Mouse (Mus musculus) megakaryocyte, embryonic 14.5 days (primary cell): Measurements from ENCODE around the gene Capn11. TPM values are rescaled to one million over a fixed set of nuclear protein-coding genes. Genes with fewer than 3 reads are reported as not detected.

Source experiments
- H3K27me3 ChIP-seq: replicated peaks from 2 replicates; pipeline ENCODE3; 2012; ENCODE audit warnings: inconsistent platforms
- H3K36me3 ChIP-seq: replicated peaks from 2 replicates; pipeline ENCODE3; 2012; ENCODE audit warnings: low read length, inconsistent platforms, mixed read lengths
- H3K4me1 ChIP-seq: 2 replicates; pipeline ENCODE4 v1.6.1; 2012; ENCODE audit warnings: inconsistent platforms
- H3K4me3 ChIP-seq: replicated peaks from 2 replicates; pipeline ENCODE3; 2012; ENCODE audit warnings: moderate library complexity, mild to moderate bottlenecking, inconsistent platforms
- H3K9me3 ChIP-seq: 2 replicates; pipeline ENCODE4 v1.6.1; 2012; ENCODE audit warnings: inconsistent platforms
- FLI1 ChIP-seq: IDR thresholded peaks from 2 replicates; pipeline ENCODE4 v1.6.1; 2012; ENCODE audit warnings: low read length, inconsistent platforms, mixed read lengths
- GATA1 ChIP-seq: IDR thresholded peaks from 3 replicates; pipeline ENCODE4 v1.6.1; 2012; ENCODE audit warnings: mixed read lengths, low read length, inconsistent platforms, borderline replicate concordance
- polyA plus RNA-seq: library from polyadenylated mRNA; stranded (reverse); fragments of >175 nt; gene quantifications from 2 replicates; pipeline ENCODE4 v1.2.3, GENCODE M21; 2012; ENCODE audit warnings: low replicate concordance; ENCODE audit not compliant: insufficient read depth

The Capn11 gene
- polyA plus RNA-seq, 1 experiment = not detected

GRCm38 (mm10) chr17:45664608-45665007 lies 5.5 kb upstream of the Capn11 start:
- H3K4me3 ChIP-seq = no peak overlapping the region
- TF ChIP-seq GATA1 (no peak), FLI1 (no peak)

DNA sequence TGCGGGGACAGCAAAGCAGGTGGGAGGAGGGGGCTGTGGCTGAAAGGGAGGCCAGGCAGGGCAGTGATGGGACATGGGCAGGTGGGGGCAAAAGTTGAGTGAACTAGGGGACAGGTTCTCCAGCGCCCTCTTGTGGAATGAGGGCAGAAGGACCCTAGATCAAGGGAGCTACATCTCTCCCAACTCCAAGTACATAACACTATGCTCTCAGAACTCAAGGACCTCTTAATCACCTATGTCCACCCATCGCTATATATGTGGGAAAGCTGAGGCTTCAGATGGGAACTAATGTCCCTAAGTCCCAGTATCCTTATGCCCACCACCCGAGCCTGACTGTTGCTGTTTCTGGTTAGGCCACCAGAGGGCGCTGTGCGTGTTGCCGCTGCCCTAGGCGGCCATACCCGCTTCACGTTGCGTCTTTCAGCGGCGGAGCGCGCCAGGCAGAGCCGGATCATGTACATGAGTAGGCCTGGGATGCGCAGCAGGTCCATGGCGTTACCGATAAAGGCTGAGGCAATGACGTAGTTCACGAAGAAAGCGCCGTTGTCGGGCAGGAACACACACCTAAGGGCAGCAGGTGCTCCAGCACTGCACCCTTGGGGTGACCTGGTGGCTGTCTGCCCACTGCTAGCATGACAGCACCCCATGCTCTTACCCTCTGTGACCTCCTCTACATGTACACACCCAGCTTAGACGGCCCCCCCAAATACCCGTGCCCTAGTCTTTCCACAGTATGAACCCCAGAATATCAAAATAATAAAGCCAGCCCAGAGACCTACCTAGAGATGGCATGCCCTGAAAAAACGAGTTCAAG lies 4.2 kb upstream of the Capn11 start:
- Histone ChIP-seq H3K9me3 (no peaks in the 10 kb centered on the region), H3K27me3 (no peaks in the 10 kb centered on the region), H3K4me1 (peaks cover 5% of the 10 kb centered on the region), H3K4me3 (peak overlapping the region; percentile 73), H3K36me3 (peaks cover 82% of the 10 kb centered on the region)
- TF ChIP-seq FLI1 (no peak), GATA1 (no peak)

More at GRCm38 (mm10) chr17:45664608-45665007, 5.5 kb upstream of the Capn11 start:
- H3K36me3 ChIP-seq = peaks cover 93% of the 10 kb centered on the region
- H3K27me3 ChIP-seq = no peaks in the 10 kb centered on the region
- no peaks in the 10 kb centered on the region for H3K9me3 ChIP-seq
- H3K4me1 ChIP-seq = peaks cover 5% of the 10 kb centered on the region

- Histone ChIP-seq H3K9me3 (no peaks in the 10 kb centered on the region), H3K4me3 (no peak overlapping the region), H3K27me3 (peaks cover 48% of the 10 kb centered on the region), H3K36me3 (peaks cover 8% of the 10 kb centered on the region), H3K4me1 (no peaks in the 10 kb centered on the region)
- no peak for TF ChIP-seq GATA1
- no peak for TF ChIP-seq FLI1
These were observed 3.3 kb downstream of the Capn11 start for GRCm38 (mm10) chr17:45655820-45656219.

DNA sequence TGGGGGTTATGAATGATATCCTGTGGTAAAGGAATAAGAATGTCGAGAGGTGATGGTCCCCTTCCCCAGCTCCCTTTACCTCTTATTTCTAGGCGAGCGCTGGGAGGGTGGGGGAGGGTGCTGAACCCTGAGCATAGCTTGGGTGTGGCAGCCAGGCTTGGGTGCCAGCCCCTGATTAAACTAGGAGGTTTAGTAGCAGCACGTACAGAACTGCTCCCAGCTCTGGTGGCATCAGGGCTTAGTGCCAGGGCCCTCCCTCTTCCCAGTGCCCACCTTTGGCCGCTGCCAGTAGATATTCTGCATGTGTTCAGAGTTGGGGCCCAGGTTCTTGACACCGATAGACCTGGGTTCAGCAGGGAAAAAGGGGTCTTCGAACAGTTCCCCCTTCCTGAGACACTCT lies 5.9 kb downstream of the Capn11 start:
- Histone ChIP-seq H3K36me3 (no peaks in the 10 kb centered on the region), H3K4me1 (no peaks in the 10 kb centered on the region), H3K4me3 (no peak overlapping the region), H3K27me3 (peaks cover 56% of the 10 kb centered on the region), H3K9me3 (no peaks in the 10 kb centered on the region)
- TF ChIP-seq FLI1 (no peak), GATA1 (no peak)

DNA sequence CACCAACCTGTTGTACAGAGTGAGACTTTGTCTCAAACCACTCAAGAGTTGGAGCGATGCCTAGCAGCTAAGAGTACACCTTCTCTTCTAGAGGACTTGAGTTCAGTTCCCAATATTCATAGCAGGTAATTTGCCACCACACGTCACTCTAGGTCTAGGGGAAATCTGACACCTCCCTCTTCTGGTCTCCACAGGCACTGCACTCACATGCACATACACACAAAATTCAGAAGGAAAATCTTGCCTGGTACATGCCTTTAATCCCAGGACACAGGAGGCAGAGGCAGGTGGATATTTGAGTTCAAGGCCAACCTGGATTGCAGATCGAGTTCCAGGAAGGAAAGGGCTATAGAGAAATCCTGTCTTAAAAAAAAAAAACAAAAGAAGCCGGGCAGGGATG lies 14.9 kb downstream of the Capn11 start:
- peaks cover 11% of the 10 kb centered on the region for H3K4me1 ChIP-seq
- H3K9me3 ChIP-seq = peaks cover 7% of the 10 kb centered on the region
- H3K27me3 ChIP-seq = peaks cover 31% of the 10 kb centered on the region
- no peaks in the 10 kb centered on the region for H3K36me3 ChIP-seq
- TF ChIP-seq FLI1 (no peak), GATA1 (no peak)
- no peak overlapping the region for H3K4me3 ChIP-seq

- H3K36me3 ChIP-seq = no peaks in the 10 kb centered on the region
- H3K4me3 ChIP-seq = peak overlapping the region; percentile 28
- TF ChIP-seq GATA1 (no peak), FLI1 (no peak)
- peaks cover 9% of the 10 kb centered on the region for H3K9me3 ChIP-seq
- H3K4me1 ChIP-seq = peaks cover 24% of the 10 kb centered on the region
- peaks cover 38% of the 10 kb centered on the region for H3K27me3 ChIP-seq
These were observed 16.4 kb downstream of the Capn11 start for GRCm38 (mm10) chr17:45642701-45643100.

- Histone ChIP-seq H3K9me3 (peaks cover 9% of the 10 kb centered on the region), H3K36me3 (no peaks in the 10 kb centered on the region), H3K4me3 (no peak overlapping the region), H3K27me3 (peaks cover 38% of the 10 kb centered on the region), H3K4me1 (peaks cover 31% of the 10 kb centered on the region)
- TF ChIP-seq GATA1 (no peak), FLI1 (no peak)
These were observed 17.1 kb downstream of the Capn11 start for GRCm38 (mm10) chr17:45641981-45642380.

- Histone ChIP-seq H3K36me3 (no peaks in the 10 kb centered on the region), H3K27me3 (peaks cover 42% of the 10 kb centered on the region), H3K4me1 (peaks cover 44% of the 10 kb centered on the region), H3K4me3 (no peak overlapping the region), H3K9me3 (peaks cover 3% of the 10 kb centered on the region)
- TF ChIP-seq FLI1 (no peak), GATA1 (no peak)
These were observed 20.4 kb downstream of the Capn11 start for GRCm38 (mm10) chr17:45638596-45639295.

GRCm38 (mm10) chr17:45634033-45634432 lies 25.1 kb downstream of the Capn11 start:
- peaks cover 58% of the 10 kb centered on the region for H3K27me3 ChIP-seq
- TF ChIP-seq GATA1 = no peak
- no peak for TF ChIP-seq FLI1
- peaks cover 5% of the 10 kb centered on the region; the same call in 1 of the 2 replicates for H3K9me3 ChIP-seq
- no peak overlapping the region for H3K4me3 ChIP-seq
- peaks cover 68% of the 10 kb centered on the region for H3K4me1 ChIP-seq
- no peaks in the 10 kb centered on the region for H3K36me3 ChIP-seq

GRCm38 (mm10) chr17:45631940-45632339 lies 27.2 kb downstream of the Capn11 start:
- H3K4me3 ChIP-seq = no peak overlapping the region
- TF ChIP-seq GATA1 = no peak
- no peak for TF ChIP-seq FLI1
- H3K4me1 ChIP-seq = peaks cover 60% of the 10 kb centered on the region
- H3K27me3 ChIP-seq = peaks cover 68% of the 10 kb centered on the region
- H3K9me3 ChIP-seq = peaks cover 3% of the 10 kb centered on the region; the same call in 1 of the 2 replicates
- no peaks in the 10 kb centered on the region for H3K36me3 ChIP-seq
